Mouse (Mus musculus) forebrain, postnatal 0 days (tissue): Measurements from ENCODE around the gene Prpf4. TPM values are rescaled to one million over a fixed set of nuclear protein-coding genes. Genes with fewer than 3 reads are reported as not detected.
A peak's percentile ranks its signal among the peaks of the same experiment; 100 is the strongest.

ENCODE experiments used
- ATAC-seq: fragments of 200-750 bp; cut with Nextera tagmentation; 2 replicates; pipeline ENCODE4 v1.8.0; 2017; ENCODE audit warnings: mild to moderate bottlenecking, moderate library complexity
- DNase-seq: peaks from one replicate; pipeline ENCODE4 v3.0.0-alpha.2; 2015
- H3K27ac ChIP-seq: fragments of 300-500 bp; sonication (generic); 2 replicates; pipeline ENCODE4 v1.5.1; 2014; ENCODE audit warnings: low read depth, mild to moderate bottlenecking, antibody characterized with exemption, low read length, moderate library complexity, mixed read lengths
- H3K27me3 ChIP-seq: fragments of 300-500 bp; sonication (generic); 2 replicates; pipeline ENCODE4 v1.6.1; 2014; ENCODE audit warnings: mild to moderate bottlenecking, low read length, mixed read lengths; ENCODE audit not compliant: insufficient read depth
- H3K36me3 ChIP-seq: fragments of 300-500 bp; sonication (generic); 2 replicates; pipeline ENCODE4 v1.6.1; 2014; ENCODE audit warnings: mild to moderate bottlenecking, moderate library complexity; ENCODE audit not compliant: insufficient read depth
- H3K4me1 ChIP-seq: fragments of 300-500 bp; sonication (generic); 2 replicates; pipeline ENCODE4 v1.6.1; 2014; ENCODE audit warnings: antibody characterized with exemption; ENCODE audit not compliant: insufficient read depth
- H3K4me2 ChIP-seq: fragments of 300-500 bp; sonication (generic); 2 replicates; pipeline ENCODE4 v1.6.1; 2014; ENCODE audit warnings: low read depth, mild to moderate bottlenecking, moderate library complexity
- H3K4me3 ChIP-seq: fragments of 300-500 bp; sonication (generic); 2 replicates; pipeline ENCODE4 v1.5.1; 2014; ENCODE audit warnings: low read depth, low read length, mixed read lengths
- H3K9ac ChIP-seq: fragments of 300-500 bp; sonication (generic); 2 replicates; pipeline ENCODE4 v1.6.1; 2014; ENCODE audit warnings: mild to moderate bottlenecking
- H3K9me3 ChIP-seq: fragments of 300-500 bp; sonication (generic); 2 replicates; pipeline ENCODE4 v1.6.1; 2016; ENCODE audit warnings: low read length
- CTCF ChIP-seq: sonication (generic); IDR thresholded peaks from 2 replicates; pipeline ENCODE4 v1.5.1; 2016; ENCODE audit warnings: antibody characterized with exemption, control low read depth, low read depth
- WGBS: fragments of 180-500 bp; shearing (Covaris S2); extraction: QIAGEN DNeasy Blood & Tissue Kit; methylation state at CpG from one replicate; pipeline ENCODE4 v1.1.7; 2014; 5-methylcytosine and 5-hydroxymethylcytosine counted together
- polyA plus RNA-seq: library from polyadenylated mRNA; unstranded; fragments of >200 nt; fragmentation: Nextera tagmentation; extraction: Ambion mirVana; gene quantifications from 2 replicates; pipeline ENCODE4 v1.2.1, GENCODE M21; 2015
- total RNA-seq: library from RNA; depleted of rRNA; stranded (reverse); fragments of >200 nt; gene quantifications from 2 replicates; pipeline ENCODE4 v1.2.3, GENCODE M21; 2014

Prpf4 gene
- total and polyA plus RNA-seq, 2 experiments from 2014 or later: 13.3 to 20.2 TPM

GRCm38 (mm10) chr4:62437256-62437778 is 28.7 kb downstream of the Prpf4 start:
- 97% methylated on average over 3 of the region's 3 CpGs for WGBS
- no peaks in the 10 kb centered on the region for H3K4me1 ChIP-seq
- no peaks in the 10 kb centered on the region for H3K9me3 ChIP-seq
- H3K9ac ChIP-seq: no peak overlapping the region
- H3K4me2 ChIP-seq: no peak overlapping the region
- no peak for TF ChIP-seq CTCF
- no peak overlapping the region for H3K27ac ChIP-seq
- DNase-seq: no peak
- no peaks in the 10 kb centered on the region for H3K27me3 ChIP-seq
- H3K4me3 ChIP-seq: no peak overlapping the region
- no peaks in the 10 kb centered on the region for H3K36me3 ChIP-seq
- no peak for ATAC-seq

- no peak for ATAC-seq
- no peaks in the 10 kb centered on the region for H3K9me3 ChIP-seq
Observed at GRCm38 (mm10) chr4:62437871-62438270, 29.3 kb downstream of the Prpf4 start.

GRCm38 (mm10) chr4:62439793-62440192 is 31.2 kb downstream of the Prpf4 start:
- Histone ChIP-seq H3K4me1 (no peaks in the 10 kb centered on the region), H3K9ac (no peak overlapping the region), H3K4me2 (no peak overlapping the region), H3K4me3 (no peak overlapping the region), H3K9me3 (no peaks in the 10 kb centered on the region), H3K27ac (no peak overlapping the region), H3K27me3 (no peaks in the 10 kb centered on the region), H3K36me3 (no peaks in the 10 kb centered on the region)
- 71% methylated on average over 4 of the region's 4 CpGs for WGBS
- no peak for DNase-seq
- ATAC-seq: no peak
- no peak for TF ChIP-seq CTCF

More at GRCm38 (mm10) chr4:62437871-62438270, 29.3 kb downstream of the Prpf4 start:
- no peak for DNase-seq
- H3K4me2 ChIP-seq: no peak overlapping the region
- H3K27ac ChIP-seq: no peak overlapping the region
- H3K9ac ChIP-seq: no peak overlapping the region
- no peaks in the 10 kb centered on the region for H3K27me3 ChIP-seq
- WGBS: 84% methylated on average over 7 of the region's 7 CpGs
- no peak overlapping the region for H3K4me3 ChIP-seq
- no peaks in the 10 kb centered on the region for H3K36me3 ChIP-seq
- no peaks in the 10 kb centered on the region for H3K4me1 ChIP-seq
- no peak for TF ChIP-seq CTCF

- H3K36me3 ChIP-seq: no peaks in the 10 kb centered on the region
- H3K4me3 ChIP-seq: no peak overlapping the region
- ATAC-seq (no peak), DNase-seq (no peak)
- H3K27ac ChIP-seq: no peak overlapping the region
- H3K27me3 ChIP-seq: no peaks in the 10 kb centered on the region
- TF ChIP-seq CTCF: no peak
- 77% methylated on average over 4 of the region's 4 CpGs for WGBS
- H3K9me3 ChIP-seq: no peaks in the 10 kb centered on the region
- H3K4me2 ChIP-seq: no peak overlapping the region
- no peak overlapping the region for H3K9ac ChIP-seq
- no peaks in the 10 kb centered on the region for H3K4me1 ChIP-seq
Observed at GRCm38 (mm10) chr4:62440544-62440943, 31.9 kb downstream of the Prpf4 start.

- DNase-seq (no peak), ATAC-seq (no peak)
- no peaks in the 10 kb centered on the region for H3K9me3 ChIP-seq
- H3K27ac ChIP-seq: no peak overlapping the region
- 78% methylated on average over 4 of the region's 4 CpGs for WGBS
- no peak overlapping the region for H3K4me2 ChIP-seq
- H3K9ac ChIP-seq: no peak overlapping the region
- no peak for TF ChIP-seq CTCF
- H3K27me3 ChIP-seq: no peaks in the 10 kb centered on the region
- H3K4me1 ChIP-seq: no peaks in the 10 kb centered on the region
- H3K4me3 ChIP-seq: no peak overlapping the region
- no peaks in the 10 kb centered on the region for H3K36me3 ChIP-seq
Observed at GRCm38 (mm10) chr4:62440986-62441385, 32.4 kb downstream of the Prpf4 start.

- Histone ChIP-seq H3K4me1 (no peaks in the 10 kb centered on the region), H3K4me3 (no peak overlapping the region), H3K27me3 (no peaks in the 10 kb centered on the region), H3K27ac (no peak overlapping the region), H3K9me3 (no peaks in the 10 kb centered on the region), H3K36me3 (peaks cover 6% of the 10 kb centered on the region; the same call in 1 of the 2 replicates), H3K9ac (no peak overlapping the region), H3K4me2 (no peak overlapping the region)
- peak; percentile 62 for TF ChIP-seq CTCF
- DNase-seq (peak; percentile 56), ATAC-seq (0 out of 2 replicates have a peak, but pooled peaks have one; percentile 16)
- 63% methylated on average over 5 of the region's 5 CpGs for WGBS
Observed at GRCm38 (mm10) chr4:62454995-62455394, 46.4 kb downstream of the Prpf4 start.

GRCm38 (mm10) chr4:62459081-62459480 is 50.5 kb downstream of the Prpf4 start:
- Histone ChIP-seq H3K9me3 (no peaks in the 10 kb centered on the region), H3K4me3 (no peak overlapping the region), H3K4me1 (no peaks in the 10 kb centered on the region), H3K36me3 (peaks cover 11% of the 10 kb centered on the region), H3K27ac (no peak overlapping the region), H3K9ac (no peak overlapping the region), H3K4me2 (no peak overlapping the region), H3K27me3 (no peaks in the 10 kb centered on the region)
- no peak for TF ChIP-seq CTCF
- DNase-seq: peak; percentile 68
- ATAC-seq: peak; percentile 87
- 52% methylated on average over 3 of the region's 3 CpGs for WGBS
